Mouse (Mus musculus): Measurements from ENCODE around the gene Cmtr1. TPM values are rescaled to one million over a fixed set of nuclear protein-coding genes. Genes with fewer than 3 reads are reported as not detected.

Gene Cmtr1
- polyA plus RNA-seq, 1 experiment from 2014 or later = 132 TPM

GRCm38 (mm10) chr17:29636118-29636517 lies 24.3 kb upstream of the Cmtr1 start:
- H3K36me3 ChIP-seq = peaks cover 93% of the 10 kb centered on the region
- no peaks in the 10 kb centered on the region for H3K4me1 ChIP-seq (replicated peaks)
- H3K9me3 ChIP-seq = no peaks in the 10 kb centered on the region
- no peak overlapping the region for H3K9ac ChIP-seq
- ATAC-seq (ENCODE audit: low FRiP score) = no peak
- H3K4me3 ChIP-seq = no peak overlapping the region
- H3K27ac ChIP-seq = no peak overlapping the region
- WGBS = 75% methylated on average over 5 of the region's 5 CpGs
- no peaks in the 10 kb centered on the region for H3K27me3 ChIP-seq
- no peak overlapping the region for H3K4me2 ChIP-seq

DNA sequence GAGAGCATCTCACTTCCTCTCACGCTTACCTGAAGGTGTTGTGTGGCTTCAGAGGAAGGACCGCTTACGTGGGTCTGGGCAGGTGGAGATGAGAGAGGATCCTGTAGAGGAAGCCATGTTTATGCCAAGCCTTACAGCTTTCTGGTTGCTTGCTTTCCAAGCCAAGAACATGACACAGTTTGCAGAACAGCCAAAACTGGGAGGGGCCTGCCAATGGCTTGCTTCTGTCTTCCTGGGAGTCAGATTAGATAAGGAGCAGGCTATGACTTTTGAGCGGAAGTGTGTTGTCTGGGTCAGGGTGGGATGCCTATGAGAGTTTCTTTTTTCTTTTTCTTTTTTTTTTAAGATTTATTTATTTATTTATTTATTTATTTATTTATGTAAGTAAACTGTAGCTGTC lies 23.0 kb upstream of the Cmtr1 start:
- no peaks in the 10 kb centered on the region for H3K27me3 ChIP-seq
- H3K27ac ChIP-seq = no peak overlapping the region
- H3K36me3 ChIP-seq = peaks cover 95% of the 10 kb centered on the region
- no peak for ATAC-seq (ENCODE audit: low FRiP score)
- H3K4me1 ChIP-seq (replicated peaks) = no peaks in the 10 kb centered on the region
- H3K4me3 ChIP-seq = no peak overlapping the region
- 98% methylated on average over 4 of the region's 4 CpGs for WGBS
- H3K9me3 ChIP-seq = no peaks in the 10 kb centered on the region
- no peak overlapping the region for H3K4me2 ChIP-seq
- no peak overlapping the region for H3K9ac ChIP-seq

DNA sequence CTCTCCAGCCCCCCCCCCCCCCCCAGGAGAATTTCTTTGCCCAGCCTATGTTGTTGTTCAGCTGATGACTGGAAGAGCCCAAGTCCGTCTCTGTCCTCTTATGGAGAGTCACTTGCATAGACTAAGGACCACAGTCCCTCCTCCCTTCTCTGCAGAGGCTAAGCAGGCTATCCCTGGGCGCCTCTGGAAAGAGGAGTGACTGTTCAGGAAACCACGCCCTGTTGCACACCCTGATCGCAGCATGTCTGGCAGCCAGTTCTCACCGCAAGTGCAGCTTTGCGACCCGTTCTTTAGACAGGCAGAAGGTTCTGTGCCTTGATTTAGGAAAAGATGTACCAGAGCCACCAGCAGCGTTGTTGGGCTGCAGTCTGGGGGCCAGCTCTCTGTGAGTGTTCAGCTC lies 22.5 kb upstream of the Cmtr1 start:
- Histone ChIP-seq H3K27me3 (no peaks in the 10 kb centered on the region), H3K9ac (no peak overlapping the region), H3K4me2 (no peak overlapping the region), H3K36me3 (peaks cover 96% of the 10 kb centered on the region), H3K4me3 (no peak overlapping the region), H3K4me1 (replicated peaks) (no peaks in the 10 kb centered on the region), H3K9me3 (no peaks in the 10 kb centered on the region), H3K27ac (no peak overlapping the region)
- ATAC-seq (ENCODE audit: low FRiP score) = no peak
- 88% methylated on average over 8 of the region's 8 CpGs for WGBS

- WGBS = 96% methylated on average over 11 of the region's 11 CpGs
- H3K9me3 ChIP-seq = no peaks in the 10 kb centered on the region
- peaks cover 76% of the 10 kb centered on the region for H3K36me3 ChIP-seq
- H3K4me2 ChIP-seq = no peak overlapping the region
- no peak overlapping the region for H3K27ac ChIP-seq
- no peak overlapping the region for H3K9ac ChIP-seq
- ATAC-seq (ENCODE audit: low FRiP score) = no peak
- H3K4me3 ChIP-seq = no peak overlapping the region
- H3K27me3 ChIP-seq = no peaks in the 10 kb centered on the region
- peaks cover 4% of the 10 kb centered on the region; the same call in 1 of the 2 replicates for H3K4me1 ChIP-seq (replicated peaks)
Observed at GRCm38 (mm10) chr17:29640971-29641370, 19.4 kb upstream of the Cmtr1 start.

DNA sequence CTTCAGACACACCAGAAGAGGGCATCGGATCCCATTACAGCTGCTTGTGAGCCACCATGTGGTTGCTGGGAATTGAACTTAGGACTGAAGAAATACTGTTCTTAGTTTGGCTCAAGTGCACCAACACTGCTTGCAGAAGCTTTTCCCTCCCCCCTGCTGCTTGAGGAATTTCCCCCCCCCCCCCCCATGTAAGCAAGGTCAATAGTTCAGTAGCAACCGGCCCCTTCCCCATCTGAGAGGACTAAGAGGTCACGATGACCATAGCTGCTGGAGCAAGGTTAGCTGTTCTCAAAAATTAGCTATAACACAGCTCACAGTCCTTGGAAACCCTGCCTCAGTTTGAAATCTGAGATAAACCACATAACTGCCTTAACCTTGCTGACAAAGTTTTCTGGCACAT lies 18.2 kb upstream of the Cmtr1 start:
- no peak for ATAC-seq (ENCODE audit: low FRiP score)
- H3K27me3 ChIP-seq = no peaks in the 10 kb centered on the region
- H3K4me2 ChIP-seq = no peak overlapping the region
- peaks cover 72% of the 10 kb centered on the region for H3K36me3 ChIP-seq
- H3K4me3 ChIP-seq = no peak overlapping the region
- no peaks in the 10 kb centered on the region for H3K9me3 ChIP-seq
- 63% methylated on average over 3 of the region's 3 CpGs for WGBS
- no peak overlapping the region for H3K9ac ChIP-seq
- no peak overlapping the region for H3K27ac ChIP-seq
- H3K4me1 ChIP-seq (replicated peaks) = peaks cover 4% of the 10 kb centered on the region; the same call in 1 of the 2 replicates

DNA sequence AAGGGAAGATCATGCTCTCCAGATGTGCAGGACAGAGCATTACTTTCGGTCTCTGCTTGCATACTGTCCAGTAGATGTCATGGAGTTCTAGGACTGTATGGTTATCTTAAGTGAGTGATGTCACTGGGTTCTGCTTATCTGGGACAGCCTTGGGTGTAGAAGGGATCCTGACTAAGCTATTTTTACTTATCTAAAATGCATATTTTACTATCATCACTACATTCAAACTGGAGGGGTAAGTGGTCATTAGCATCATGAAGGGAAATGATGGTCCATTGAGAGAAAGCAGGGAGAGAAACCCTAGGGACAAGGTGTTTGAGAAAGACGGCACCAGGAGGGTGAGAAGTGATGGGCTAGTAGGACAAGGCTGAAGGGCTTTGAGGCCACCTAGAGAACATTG lies 2.1 kb upstream of the Cmtr1 start:
- Histone ChIP-seq H3K4me1 (replicated peaks) (peaks cover 10% of the 10 kb centered on the region), H3K27me3 (no peaks in the 10 kb centered on the region), H3K9ac (no peak overlapping the region), H3K9me3 (no peaks in the 10 kb centered on the region), H3K36me3 (peaks cover 6% of the 10 kb centered on the region), H3K4me2 (no peak overlapping the region), H3K4me3 (no peak overlapping the region), H3K27ac (no peak overlapping the region)
- ATAC-seq (ENCODE audit: low FRiP score) = no peak
- WGBS = 82% methylated on average over 2 of the region's 2 CpGs

DNA sequence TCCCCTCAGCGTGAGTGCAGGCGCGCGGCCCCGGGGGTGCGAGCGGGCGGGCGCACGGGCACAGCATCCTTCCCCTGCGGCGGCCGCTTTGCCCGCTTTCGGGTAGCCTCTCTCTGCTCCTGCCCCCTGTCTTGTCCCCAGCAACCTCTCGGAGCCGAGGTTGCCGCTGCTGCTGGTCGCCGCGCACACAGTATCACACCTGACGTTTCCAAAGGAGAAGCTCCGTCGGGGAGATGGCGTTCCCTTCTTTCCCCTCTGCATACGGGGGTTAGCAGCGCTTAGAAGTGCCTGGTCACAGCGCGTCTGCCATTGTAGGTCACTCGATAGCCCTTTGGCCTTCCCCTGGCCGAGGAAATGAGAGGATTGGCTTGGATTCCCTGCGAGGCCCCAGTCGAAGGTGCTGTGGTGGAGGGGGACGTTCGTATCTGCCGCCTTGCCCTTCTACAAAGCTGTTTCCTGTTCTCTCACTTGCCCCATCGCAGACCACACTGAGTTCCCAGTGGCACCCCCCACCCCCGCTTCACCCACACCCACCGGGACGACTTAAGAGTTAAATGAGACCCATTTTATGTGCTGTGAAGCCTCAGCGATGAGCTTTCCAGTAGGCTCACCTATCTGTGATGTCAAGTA lies 482 bp downstream of the Cmtr1 start:
- peak overlapping the region; percentile 82 for H3K4me3 ChIP-seq
- H3K27me3 ChIP-seq = no peaks in the 10 kb centered on the region
- peaks cover 10% of the 10 kb centered on the region for H3K4me1 ChIP-seq (replicated peaks)
- no peaks in the 10 kb centered on the region for H3K9me3 ChIP-seq
- ATAC-seq (ENCODE audit: low FRiP score) = peak; percentile 84
- H3K36me3 ChIP-seq = peaks cover 22% of the 10 kb centered on the region
- H3K27ac ChIP-seq = peak overlapping the region; percentile 94
- peak overlapping the region; percentile 96 for H3K9ac ChIP-seq
- H3K4me2 ChIP-seq = peak overlapping the region; percentile 90
- under 1% methylated on average over 41 of the region's 41 CpGs for WGBS

GRCm38 (mm10) chr17:29662145-29662544 lies 1.8 kb downstream of the Cmtr1 start:
- no peak overlapping the region for H3K4me2 ChIP-seq
- no peak overlapping the region for H3K9ac ChIP-seq
- peaks cover 10% of the 10 kb centered on the region for H3K4me1 ChIP-seq (replicated peaks)
- no peaks in the 10 kb centered on the region for H3K27me3 ChIP-seq
- H3K27ac ChIP-seq = no peak overlapping the region
- H3K9me3 ChIP-seq = no peaks in the 10 kb centered on the region
- no peak for ATAC-seq (ENCODE audit: low FRiP score)
- WGBS = 95% methylated on average over 6 of the region's 6 CpGs
- H3K36me3 ChIP-seq = peaks cover 28% of the 10 kb centered on the region
- H3K4me3 ChIP-seq = no peak overlapping the region

DNA sequence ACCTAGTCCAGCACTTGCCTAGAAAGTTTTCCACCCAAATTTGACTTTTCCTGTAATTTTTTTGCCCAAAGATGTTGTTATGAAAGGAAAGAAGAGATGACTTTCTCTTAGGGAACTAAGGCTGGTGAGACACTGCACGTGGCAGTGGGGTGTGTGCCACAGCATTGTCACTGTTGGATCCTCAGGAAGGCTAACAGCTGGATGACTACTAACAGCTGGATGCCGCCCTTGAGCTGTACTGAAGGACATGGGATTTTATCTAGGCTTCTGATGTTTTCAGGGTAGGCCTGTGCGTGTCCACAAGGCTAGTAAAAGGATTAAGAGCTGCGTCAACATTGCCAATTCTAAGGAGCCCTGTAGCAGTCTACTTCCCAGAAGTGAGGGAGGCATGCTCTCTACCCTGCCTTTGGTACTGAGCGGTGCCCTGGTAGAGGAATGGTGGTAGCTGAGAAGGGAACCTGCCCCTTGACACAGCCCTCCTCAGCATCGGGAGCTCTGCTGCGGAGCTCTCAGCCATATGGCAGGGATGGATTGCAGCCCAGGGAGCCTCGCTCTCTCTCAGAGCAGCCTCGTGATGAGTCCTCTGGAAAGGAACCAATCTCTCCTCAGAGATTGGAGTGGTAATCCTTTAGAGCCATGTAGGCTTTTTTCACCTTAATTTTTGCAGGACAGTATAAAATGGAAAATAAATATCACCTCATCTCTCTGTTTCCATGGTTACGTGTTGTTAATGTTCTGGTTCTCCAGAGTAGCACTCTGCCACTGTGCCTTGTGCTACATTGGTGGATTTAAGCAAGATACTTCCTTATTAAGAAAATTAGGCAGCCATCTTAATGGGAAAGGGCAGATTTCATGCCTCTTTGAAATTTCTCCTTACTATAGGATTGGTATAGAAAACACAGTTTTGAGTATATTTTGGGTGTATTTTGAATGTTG lies 7.9 kb downstream of the Cmtr1 start:
- no peaks in the 10 kb centered on the region for H3K9me3 ChIP-seq
- H3K4me1 ChIP-seq (replicated peaks) = peaks cover 15% of the 10 kb centered on the region
- H3K27ac ChIP-seq = peak overlapping the region; percentile 75
- H3K4me2 ChIP-seq = no peak overlapping the region
- no peaks in the 10 kb centered on the region for H3K27me3 ChIP-seq
- no peak overlapping the region for H3K4me3 ChIP-seq
- ATAC-seq (ENCODE audit: low FRiP score) = 0 out of 2 replicates have a peak, but pooled peaks have one; percentile 46
- H3K36me3 ChIP-seq = peaks cover 44% of the 10 kb centered on the region
- H3K9ac ChIP-seq = peak overlapping the region; percentile 40; the same call in 1 of the 2 replicates
- WGBS = 77% methylated on average over 10 of the region's 10 CpGs

- no peak for ATAC-seq (ENCODE audit: low FRiP score)
- H3K9ac ChIP-seq = no peak overlapping the region
- no peak overlapping the region for H3K4me3 ChIP-seq
- peak overlapping the region; percentile 52; the same call in 1 of the 2 replicates for H3K27ac ChIP-seq
- H3K4me1 ChIP-seq (replicated peaks) = peaks cover 15% of the 10 kb centered on the region
- WGBS = 90% methylated on average over 4 of the region's 4 CpGs
- no peaks in the 10 kb centered on the region for H3K9me3 ChIP-seq
- H3K27me3 ChIP-seq = no peaks in the 10 kb centered on the region
- peaks cover 45% of the 10 kb centered on the region for H3K36me3 ChIP-seq
- no peak overlapping the region for H3K4me2 ChIP-seq
Observed at GRCm38 (mm10) chr17:29669030-29669429, 8.6 kb downstream of the Cmtr1 start.

DNA sequence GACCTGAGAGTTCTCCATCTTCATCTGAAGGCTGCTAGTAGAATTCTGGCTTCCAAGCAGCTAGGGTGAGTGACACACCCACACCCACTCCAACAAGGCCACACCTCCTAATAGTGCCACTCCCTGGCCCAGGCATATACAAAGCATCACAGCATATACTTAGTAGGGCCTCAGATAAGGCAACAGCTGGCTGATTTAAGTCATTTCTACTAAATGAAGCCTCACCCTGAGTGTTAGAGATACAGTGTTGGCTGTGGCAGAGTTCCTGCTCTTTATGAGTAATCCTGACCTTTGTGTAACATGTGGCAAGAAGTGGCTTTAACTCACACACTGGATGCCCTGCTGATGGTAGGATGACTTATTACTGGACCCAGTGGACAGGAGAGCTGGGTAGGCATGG lies 9.5 kb downstream of the Cmtr1 start:
- no peak overlapping the region for H3K9ac ChIP-seq
- no peak overlapping the region for H3K27ac ChIP-seq
- H3K36me3 ChIP-seq = peaks cover 45% of the 10 kb centered on the region
- H3K4me2 ChIP-seq = no peak overlapping the region
- no peak overlapping the region for H3K4me3 ChIP-seq
- no peaks in the 10 kb centered on the region for H3K27me3 ChIP-seq
- ATAC-seq (ENCODE audit: low FRiP score) = no peak
- H3K9me3 ChIP-seq = no peaks in the 10 kb centered on the region
- peaks cover 15% of the 10 kb centered on the region for H3K4me1 ChIP-seq (replicated peaks)

DNA sequence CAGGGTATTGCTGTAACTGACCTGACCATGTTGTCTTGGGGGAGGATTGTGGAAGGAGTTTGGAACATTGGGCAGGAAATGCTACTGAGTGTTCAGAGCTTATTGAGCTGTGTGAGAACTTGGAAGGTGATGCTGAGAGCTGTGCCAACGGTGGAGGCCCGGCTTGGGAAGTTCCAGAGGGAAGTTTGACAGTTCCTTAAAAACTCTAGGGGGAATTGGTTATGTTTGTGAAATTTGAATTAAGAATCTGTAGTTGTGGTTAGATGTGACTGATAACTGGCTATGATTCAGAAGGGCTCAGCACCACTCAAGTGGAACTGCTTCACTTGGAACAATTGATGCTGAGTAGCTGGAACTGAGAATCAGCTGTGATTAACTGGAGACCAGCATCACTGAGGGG lies 10.6 kb downstream of the Cmtr1 start:
- H3K36me3 ChIP-seq = peaks cover 52% of the 10 kb centered on the region
- H3K4me2 ChIP-seq = no peak overlapping the region
- no peaks in the 10 kb centered on the region for H3K9me3 ChIP-seq
- H3K9ac ChIP-seq = no peak overlapping the region
- H3K27me3 ChIP-seq = no peaks in the 10 kb centered on the region
- no peak overlapping the region for H3K27ac ChIP-seq
- peaks cover 15% of the 10 kb centered on the region for H3K4me1 ChIP-seq (replicated peaks)
- no peak overlapping the region for H3K4me3 ChIP-seq
- 89% methylated on average over 2 of the region's 2 CpGs for WGBS
- ATAC-seq (ENCODE audit: low FRiP score) = no peak
